Mouse (Mus musculus): ENCODE measurements around the gene Lyzl6.

- TF ChIP-seq CTCF (IDR thresholded peaks at IDR 0.05; ENCODE audit: low read depth, low read length) (no peak), EP300 (IDR thresholded peaks at IDR 0.05; ENCODE audit: insufficient read depth, low read depth, low read length) (no peak)
Observed at GRCm38 (mm10) chr11:103621040-103621439, 17.6 kb downstream of the Lyzl6 start, which contains the start of gene Gm884.

Data from ES-Bruce4 (cell line).